Mouse (Mus musculus): ENCODE measurements around the gene Csrp3. TPM values are rescaled to one million over a fixed set of nuclear protein-coding genes. Genes with fewer than 3 reads are reported as not detected.

Csrp3 gene
- total RNA-seq, 2 experiments from 2014 or later: 12.1 to 12.2 TPM

Other genes starting within 250 kb of the Csrp3 start
- not detected in 2 replicates for gene Mrgprb3, start 204.2 kb downstream of the Csrp3 start, total RNA-seq (2015)
- gene Mrgprb3, start 204.2 kb downstream of the Csrp3 start, total RNA-seq (2017): not detected in 2 replicates
- gene Zdhhc13, start 59.0 kb downstream of the Csrp3 start, total RNA-seq (2015): 54.3 and 54.4 TPM in 2 replicates
- gene Zdhhc13, start 59.0 kb downstream of the Csrp3 start, total RNA-seq (2017): 43.1 and 52.2 TPM in 2 replicates
- gene E2f8, start 33.6 kb upstream of the Csrp3 start, total RNA-seq (2015): 129 and 131 TPM in 2 replicates
- 40.6 and 49.7 TPM in 2 replicates for gene E2f8, start 33.6 kb upstream of the Csrp3 start, total RNA-seq (2017)
- gene Nav2, start 60.7 kb upstream of the Csrp3 start, total RNA-seq (2015): 9.8 and 10.5 TPM in 2 replicates
- 4.6 and 7.2 TPM in 2 replicates for gene Nav2, start 60.7 kb upstream of the Csrp3 start, total RNA-seq (2017)

Data from megakaryocyte, adult 5-6 weeks (primary cell).